Mouse (Mus musculus) layer of hippocampus, adult 2 months (tissue): ENCODE data around the gene Edc4. TPM values are rescaled to one million over a fixed set of nuclear protein-coding genes. Genes with fewer than 3 reads are reported as not detected.

Source experiments
- DNase-seq, 2 experiments: peaks; one replicate each; pipeline ENCODE4 v3.0.0; 2022; ENCODE audit warnings: low spot score in 2 of 2
- H3K27ac ChIP-seq: fragments of 200-600 bp; 2 replicates; pipeline ENCODE4 v1.8.1; 2022
- H3K4me3 ChIP-seq: fragments of 200-600 bp; 2 replicates; pipeline ENCODE4 v1.8.1; 2022; ENCODE audit warnings: mild to moderate bottlenecking
- CTCF ChIP-seq: fragments of 200-600 bp; conservative IDR thresholded peaks from 2 replicates; pipeline ENCODE4 v1.8.1; 2022; ENCODE audit warnings: antibody characterized with exemption, mild to moderate bottlenecking, moderate library complexity
- total RNA-seq, 2 experiments: library from RNA; stranded (reverse); gene quantifications; 2 replicates each; pipeline ENCODE4 v1.2.3; 2021

The Edc4 gene
- total RNA-seq, 2 experiments from 2014 or later = 69.0 to 70.4 TPM

DNA sequence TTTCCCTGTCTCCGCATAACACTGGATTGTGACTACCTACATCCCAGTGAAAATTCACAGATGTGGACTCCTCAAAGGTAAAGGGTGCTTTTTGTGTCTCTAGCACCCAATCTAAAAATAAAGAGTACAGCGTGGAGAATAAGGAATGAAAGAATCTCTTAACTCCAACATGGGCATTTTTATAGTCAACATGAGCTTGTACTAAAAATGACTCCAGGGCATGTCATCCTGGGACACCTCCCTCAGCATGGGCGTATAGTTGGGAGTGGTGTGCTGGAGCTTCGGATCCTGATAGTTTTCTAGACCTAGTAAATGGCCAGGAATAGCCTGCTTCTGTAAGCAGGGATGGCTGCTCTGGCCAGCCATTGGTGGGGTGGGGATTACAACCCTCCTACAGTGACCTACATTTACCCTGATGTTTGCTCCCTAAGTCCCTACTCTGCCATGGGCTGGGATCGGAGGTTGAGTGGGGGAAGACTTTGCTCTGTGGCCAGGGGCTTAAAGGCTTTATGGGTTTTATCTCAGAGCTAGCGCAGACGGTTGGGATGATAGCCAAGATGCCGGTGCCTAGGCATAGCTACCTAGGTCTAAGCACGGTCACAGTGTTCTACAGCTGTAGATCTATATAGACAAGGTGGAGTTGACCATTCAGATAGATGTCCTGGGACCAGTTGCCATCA, 17.3 kb downstream of the Edc4 start:
- no peak for DNase-seq
- Histone ChIP-seq H3K4me3 (no peak overlapping the region), H3K27ac (no peak overlapping the region)
- no peak for TF ChIP-seq CTCF

GRCm38 (mm10) chr8:105900180-105900940, 19.7 kb downstream of the Edc4 start, which contains the start of gene Pskh1:
TSS of gene Pskh1 (plus strand) at chr8:105900441.
- Histone ChIP-seq H3K27ac (peak within 1 kb of the TSS; percentile 96), H3K4me3 (peak within 1 kb of the TSS; percentile 90)
- TF ChIP-seq CTCF = peak; percentile 30; the same call in 1 of the 2 replicates
- DNase-seq = peak; percentile 92 to 95

DNA sequence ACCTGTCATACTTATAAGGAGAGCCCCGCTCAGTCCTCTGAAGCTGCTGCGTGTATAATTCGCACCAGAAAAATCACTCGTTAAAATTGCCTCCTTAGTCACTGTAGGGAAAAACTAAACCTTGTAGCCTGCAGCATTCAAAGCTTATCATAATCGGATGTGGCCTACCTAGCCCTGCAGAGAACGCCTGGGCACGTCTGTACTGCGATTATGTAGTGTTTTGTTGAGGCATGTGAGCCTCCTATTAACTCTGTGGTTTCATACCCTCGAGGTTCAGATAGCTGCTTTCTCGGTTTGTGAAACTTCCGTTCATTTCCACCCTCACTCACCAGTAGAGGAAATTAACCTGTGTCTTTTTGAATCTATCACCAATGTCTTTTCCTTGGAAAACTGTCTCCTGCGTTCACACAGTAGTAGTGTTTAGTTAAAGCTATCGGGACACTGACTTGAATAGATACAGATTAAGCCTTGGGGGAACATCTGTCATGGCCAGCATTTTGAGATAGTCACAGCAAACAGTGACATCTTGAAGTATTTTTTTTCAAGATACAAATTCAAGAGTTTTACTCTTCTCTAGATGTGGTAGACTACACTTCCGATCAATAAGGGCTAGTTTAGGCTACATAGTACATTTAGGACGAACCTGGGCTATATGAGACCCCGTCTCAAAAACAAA, 20.4 kb downstream of the Edc4 start:
- H3K27ac ChIP-seq = peak overlapping the region; percentile 96
- TF ChIP-seq CTCF = no peak
- H3K4me3 ChIP-seq = peak overlapping the region; percentile 90
- no peak for DNase-seq

DNA sequence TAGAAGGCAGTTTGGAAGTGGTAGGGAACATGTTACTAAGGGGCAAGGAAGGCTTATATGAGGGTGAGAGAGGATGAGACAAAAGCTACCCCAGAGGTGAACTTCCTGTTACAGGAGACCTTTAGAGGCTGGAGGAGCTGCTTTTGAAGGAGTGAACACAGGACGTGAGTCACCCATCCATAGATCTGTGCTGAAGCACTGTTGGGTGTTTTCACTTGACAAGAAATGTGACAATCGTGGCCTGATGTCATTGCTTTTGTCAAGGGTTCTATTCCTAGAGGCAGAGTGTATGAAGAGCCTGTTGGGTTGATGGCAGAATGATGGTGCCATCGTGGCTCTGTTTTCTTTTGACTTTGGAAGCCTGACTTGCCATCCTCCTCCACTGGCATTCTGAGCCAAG, 38.7 kb downstream of the Edc4 start:
- no peak for DNase-seq
- H3K27ac ChIP-seq = no peak overlapping the region
- no peak for TF ChIP-seq CTCF
- no peak overlapping the region for H3K4me3 ChIP-seq

DNA sequence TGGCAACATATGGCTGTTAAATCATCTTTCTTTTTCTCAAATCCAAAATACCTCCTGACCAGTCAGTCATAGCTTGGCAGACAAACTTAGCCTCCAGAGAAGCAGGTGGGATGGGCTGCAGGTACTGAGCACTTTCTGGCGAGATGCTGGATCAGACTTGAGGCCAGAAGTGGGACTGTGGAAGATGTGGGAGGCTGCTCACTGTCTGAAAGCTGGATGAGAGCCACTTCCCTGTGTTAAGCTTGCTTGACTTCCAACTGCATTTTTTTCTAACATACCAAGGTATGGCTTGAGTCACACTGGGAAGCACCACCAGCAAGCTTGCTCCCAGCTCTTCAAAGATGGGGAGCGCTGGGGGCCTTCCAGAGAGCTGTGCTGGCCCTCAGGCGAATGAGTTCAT, 44.4 kb downstream of the Edc4 start:
- TF ChIP-seq CTCF = no peak
- Histone ChIP-seq H3K4me3 (no peak overlapping the region), H3K27ac (peak overlapping the region; percentile 62)
- peak in 1 of 2 experiments; percentile 13 for DNase-seq

DNA sequence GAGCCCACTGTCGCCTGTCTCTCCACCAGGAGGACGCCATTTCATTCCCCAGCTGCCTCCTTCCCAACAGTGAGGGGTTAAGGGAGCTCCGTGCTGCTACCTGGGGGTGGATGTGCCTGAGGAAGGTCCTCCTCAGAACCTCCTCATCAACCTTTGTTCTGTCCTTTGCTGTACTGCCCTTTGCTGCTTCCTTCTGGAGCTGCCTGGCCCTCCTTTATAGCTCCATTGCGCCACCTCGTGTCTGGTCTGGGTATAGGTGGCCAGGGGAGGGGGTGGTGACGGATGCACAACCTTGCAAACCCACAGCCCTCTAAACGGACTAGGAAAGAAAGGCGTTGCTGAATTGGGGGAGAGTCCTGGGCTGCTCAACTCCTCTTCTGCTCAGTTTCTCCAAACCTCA, 49.9 kb downstream of the Edc4 start:
- DNase-seq = peak; percentile 78 to 92
- Histone ChIP-seq H3K4me3 (no peak overlapping the region), H3K27ac (peak overlapping the region; percentile 5; the same call in 1 of the 2 replicates)
- peak; percentile 97 for TF ChIP-seq CTCF

DNA sequence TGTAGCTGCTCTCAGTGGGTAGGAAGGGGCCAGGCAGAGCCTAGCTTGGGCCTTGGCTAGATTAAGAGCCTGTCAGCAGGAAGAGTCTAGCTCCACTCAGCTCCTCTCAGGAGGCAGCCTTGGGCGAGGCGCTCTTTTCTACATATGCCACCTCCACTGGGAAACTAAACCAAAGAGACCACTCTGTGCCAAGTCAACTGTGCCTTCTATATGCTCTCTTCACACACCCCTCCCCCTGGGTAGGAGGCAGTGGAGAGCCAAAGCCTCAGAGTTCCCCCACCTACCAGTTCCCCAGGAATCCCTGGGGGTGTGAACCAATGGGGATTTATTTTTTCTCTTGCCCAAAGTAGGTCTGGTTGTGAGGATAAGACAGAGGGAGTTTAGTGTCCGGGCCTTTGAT, 50.6 kb downstream of the Edc4 start:
- Histone ChIP-seq H3K27ac (no peak overlapping the region), H3K4me3 (no peak overlapping the region)
- no peak for TF ChIP-seq CTCF
- no peak for DNase-seq

DNA sequence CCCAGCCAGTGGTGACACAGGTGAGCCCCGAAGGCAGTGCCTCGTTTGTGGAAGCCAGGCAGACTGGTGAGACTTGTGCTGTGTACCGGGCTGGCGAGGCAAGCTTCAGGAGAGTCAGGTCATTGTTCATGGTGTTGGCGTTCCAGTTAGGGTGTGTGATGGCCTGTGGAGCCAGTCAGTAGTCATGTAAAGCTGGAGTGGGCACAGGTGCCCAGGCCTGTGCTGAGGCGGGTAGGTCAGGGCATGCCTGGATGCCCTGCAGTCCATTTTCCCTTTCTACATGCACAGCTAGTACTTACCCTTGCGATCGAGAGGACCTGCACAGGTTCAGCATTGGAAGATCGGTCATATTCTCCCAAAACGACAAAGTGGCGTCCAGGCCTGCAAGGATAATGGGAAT, 51.8 kb downstream of the Edc4 start:
- no peak overlapping the region for H3K27ac ChIP-seq
- DNase-seq = no peak
- no peak for TF ChIP-seq CTCF
- H3K4me3 ChIP-seq = no peak overlapping the region

DNA sequence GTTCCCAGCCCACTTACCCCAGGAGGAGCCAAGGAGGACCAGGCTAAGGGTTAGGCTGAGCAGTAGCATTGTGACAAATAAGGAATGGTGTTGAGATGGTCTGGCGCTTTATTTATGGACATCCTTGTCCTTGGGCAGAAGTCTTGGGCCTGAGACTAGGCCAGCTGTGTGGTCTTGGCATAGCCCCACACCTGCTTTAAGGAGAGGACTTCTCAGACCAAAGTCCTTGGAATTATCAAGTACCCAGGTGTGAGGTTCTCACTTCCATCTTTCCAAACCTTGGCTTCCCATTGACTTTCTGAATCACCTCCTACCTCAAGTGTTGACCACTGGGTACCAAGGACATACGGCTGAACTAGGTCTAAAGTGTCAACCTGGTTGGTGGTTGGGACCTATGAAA, 53.1 kb downstream of the Edc4 start, which contains the start of gene Ctrl:
Gene Ctrl, minus strand, starts transcription at position 101 of the 400 bp plus-strand sequence.
- TF ChIP-seq CTCF = no peak
- Histone ChIP-seq H3K4me3 (no peak within 1 kb of the TSS), H3K27ac (no peak within 1 kb of the TSS)
- no peak for DNase-seq

DNA sequence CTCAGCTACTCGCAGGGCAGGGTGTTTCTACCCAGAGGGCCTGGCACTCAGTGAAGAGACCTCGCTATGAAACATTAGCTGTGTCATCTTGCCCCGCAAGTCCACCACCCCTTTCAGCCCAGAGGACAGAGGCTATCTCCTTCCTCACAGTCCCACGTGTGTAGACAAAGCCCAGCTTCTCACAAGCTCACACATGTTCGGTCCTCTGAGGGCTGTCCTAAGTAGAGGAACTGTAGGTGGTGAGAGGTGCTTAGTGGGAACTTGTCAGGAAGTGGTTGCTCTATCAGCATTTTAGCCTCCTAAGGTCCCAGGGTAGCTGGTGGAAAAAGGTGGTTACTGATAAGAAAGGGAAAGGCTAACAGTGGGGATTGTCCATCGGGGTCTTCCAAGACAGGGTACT, 54.4 kb downstream of the Edc4 start:
- Histone ChIP-seq H3K4me3 (no peak overlapping the region), H3K27ac (no peak overlapping the region)
- no peak for TF ChIP-seq CTCF
- no peak for DNase-seq

DNA sequence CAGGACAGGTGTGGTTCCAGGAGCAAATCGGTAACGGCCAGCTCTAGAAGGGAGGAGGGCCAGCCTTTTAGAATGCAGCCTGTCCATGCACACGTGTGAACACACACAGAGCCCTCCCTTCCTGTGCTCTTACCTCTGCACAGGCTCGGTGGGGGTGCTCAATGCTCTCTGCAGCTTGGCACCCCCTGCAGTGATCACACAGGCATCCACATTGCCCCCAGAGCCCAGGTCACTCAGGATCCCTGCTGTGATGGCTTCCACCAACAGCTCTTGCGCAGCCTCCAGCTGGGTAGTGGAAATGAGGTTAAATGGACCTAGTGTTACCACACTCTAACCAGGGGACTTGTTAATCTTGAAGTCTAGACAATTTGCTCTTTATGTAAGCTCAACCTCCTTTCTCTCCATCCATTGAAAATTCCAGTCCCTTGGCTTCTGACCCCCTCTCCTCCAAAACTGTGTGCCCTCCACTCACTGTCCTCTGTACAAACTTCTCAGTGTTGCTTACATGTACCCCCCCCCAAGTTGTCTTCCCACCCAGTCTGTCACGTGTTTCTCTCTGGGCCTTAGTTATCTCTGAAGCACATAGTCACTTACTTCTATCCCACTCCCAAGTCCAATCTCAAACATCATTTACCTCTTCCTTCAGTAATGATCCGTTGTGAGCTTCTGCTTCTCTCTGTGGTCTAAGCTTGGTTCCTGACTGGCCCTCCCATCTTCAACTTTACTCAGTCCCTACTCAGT, 55.4 kb downstream of the Edc4 start:
- DNase-seq = no peak
- no peak for TF ChIP-seq CTCF
- H3K27ac ChIP-seq = peak overlapping the region; percentile 92
- peak overlapping the region; percentile 88 for H3K4me3 ChIP-seq

DNA sequence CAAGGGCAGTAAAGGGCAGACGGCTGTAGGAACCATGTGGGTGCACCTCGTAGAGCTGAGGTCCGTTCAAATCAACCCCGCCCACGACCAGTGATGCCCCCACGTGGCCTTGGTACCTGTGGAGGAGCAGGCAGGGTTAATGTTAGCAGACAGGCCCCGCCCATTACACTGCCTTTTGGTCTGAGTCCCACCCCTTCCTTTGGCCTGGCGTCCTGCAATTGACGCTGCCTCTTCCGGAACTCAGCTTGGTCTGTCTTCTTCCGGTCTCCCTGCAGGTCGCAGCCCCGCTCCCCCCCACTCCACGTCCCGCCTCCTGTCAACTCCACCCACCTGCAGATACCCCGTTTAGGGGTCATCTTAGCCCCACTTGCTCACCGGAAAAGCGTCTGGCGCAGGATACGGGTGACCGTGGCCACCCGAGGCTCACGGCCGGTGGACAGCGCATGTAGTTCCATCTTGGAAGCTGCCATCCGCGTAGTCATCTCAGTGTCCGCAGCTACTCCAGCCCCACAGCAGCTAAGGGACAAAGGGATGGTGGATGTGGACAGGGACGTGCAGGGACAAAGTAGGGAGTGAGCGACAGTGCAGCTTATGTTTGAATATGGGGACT, 56.3 kb downstream of the Edc4 start:
- 0 out of 2 replicates have a peak, but pooled peaks have one; percentile 4 for TF ChIP-seq CTCF
- Histone ChIP-seq H3K4me3 (peak overlapping the region; percentile 88), H3K27ac (peak overlapping the region; percentile 92)
- DNase-seq = peak; percentile 81 to 92
